Mouse (Mus musculus) stomach, postnatal 0 days (tissue): ENCODE measurements around the gene Ppp1r27.

ENCODE experiments used
- CTCF ChIP-seq: IDR thresholded peaks from 2 replicates; pipeline ENCODE4 v1.5.1; 2016; ENCODE audit warnings: antibody characterized with exemption, low read depth, mild to moderate bottlenecking, moderate library complexity
- EP300 ChIP-seq: optimal IDR thresholded peaks from 2 replicates; pipeline ENCODE3; 2016; ENCODE audit warnings: antibody characterized with exemption

GRCm38 (mm10) chr11:120580871-120581331 is 30.0 kb upstream of the Ppp1r27 start:
- TF ChIP-seq CTCF = no peak
- TF ChIP-seq EP300 = no peak
